Mouse (Mus musculus) heart, adult 11 months (tissue): Measurements from ENCODE around the gene Shisa8.

Experiments
- DNase-seq: peaks from one replicate; pipeline ENCODE4 v3.0.0; 2022

Shisa8 gene

DNA sequence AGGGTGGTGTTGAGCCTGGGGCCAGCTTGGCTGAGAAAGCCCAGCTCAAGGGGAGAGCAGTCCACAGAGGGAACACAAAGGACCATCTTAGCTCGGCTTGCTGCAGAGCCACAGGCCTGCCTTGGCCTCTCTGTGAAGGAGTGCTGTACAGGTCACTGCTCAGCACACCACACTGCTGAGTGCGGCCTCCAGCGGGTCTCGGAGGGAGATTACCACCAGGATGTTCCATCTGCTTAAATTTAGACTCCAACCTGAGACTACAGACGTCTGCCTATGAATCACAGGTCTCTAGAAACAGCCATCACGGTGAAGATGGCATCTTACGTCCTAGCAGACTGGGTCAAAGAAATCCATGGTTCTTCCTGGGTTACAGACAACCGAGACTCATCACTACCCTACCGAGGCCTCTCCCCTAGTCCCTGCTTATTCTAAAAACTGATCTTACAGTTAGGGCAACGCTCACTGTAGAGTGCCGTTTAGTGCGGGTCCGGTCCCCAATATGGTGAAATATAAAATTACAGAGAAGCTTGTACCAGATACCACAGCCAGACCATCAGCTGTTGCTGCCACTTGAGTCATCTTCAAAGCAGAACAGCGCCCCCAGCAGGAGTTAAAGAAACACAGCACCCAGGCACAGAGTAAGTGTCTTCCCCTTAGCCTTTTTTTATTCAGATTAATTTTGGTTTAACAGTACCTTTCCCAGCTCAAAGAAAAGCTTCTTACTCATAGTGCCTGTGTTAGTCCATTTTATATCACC lies 8.7 kb upstream of the Shisa8 start:
- no peak for DNase-seq

DNA sequence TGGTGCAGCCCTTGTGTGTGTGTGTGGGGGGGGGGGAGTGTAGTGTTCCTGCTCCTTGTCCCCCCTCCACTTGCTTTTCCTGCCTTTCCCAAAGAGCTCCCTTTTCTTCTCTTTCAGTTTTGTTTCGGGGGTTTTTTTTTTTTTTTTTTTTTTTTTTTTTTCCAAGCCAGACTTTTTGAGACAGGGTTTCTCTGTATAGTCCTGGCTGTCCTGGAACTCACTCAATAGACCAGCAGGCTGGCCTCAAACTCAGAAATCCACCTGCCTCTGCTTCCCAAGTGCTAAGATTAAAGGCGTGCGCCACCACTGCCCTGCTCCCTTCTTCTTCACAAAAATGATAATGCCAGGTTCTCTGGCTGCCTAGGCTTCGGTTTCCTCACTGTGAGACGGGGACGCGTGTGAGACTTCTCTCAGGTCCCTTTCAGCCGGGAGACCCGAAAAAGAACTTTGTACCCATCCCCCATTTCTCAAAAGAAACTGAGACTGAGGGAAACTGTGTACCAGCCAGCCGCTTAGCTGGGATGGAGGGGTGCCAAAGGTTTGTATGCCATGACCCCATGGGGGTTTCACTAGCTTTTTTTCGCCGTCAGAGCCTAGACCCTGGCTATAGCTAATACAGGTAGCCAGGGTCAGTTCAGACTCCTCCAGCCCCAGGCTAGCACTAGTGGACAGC lies 7.5 kb upstream of the Shisa8 start:
- no peak for DNase-seq

- DNase-seq, result peak; percentile 93
Observed at GRCm38 (mm10) chr15:82218778-82219666, 6.4 kb upstream of the Shisa8 start.

DNA sequence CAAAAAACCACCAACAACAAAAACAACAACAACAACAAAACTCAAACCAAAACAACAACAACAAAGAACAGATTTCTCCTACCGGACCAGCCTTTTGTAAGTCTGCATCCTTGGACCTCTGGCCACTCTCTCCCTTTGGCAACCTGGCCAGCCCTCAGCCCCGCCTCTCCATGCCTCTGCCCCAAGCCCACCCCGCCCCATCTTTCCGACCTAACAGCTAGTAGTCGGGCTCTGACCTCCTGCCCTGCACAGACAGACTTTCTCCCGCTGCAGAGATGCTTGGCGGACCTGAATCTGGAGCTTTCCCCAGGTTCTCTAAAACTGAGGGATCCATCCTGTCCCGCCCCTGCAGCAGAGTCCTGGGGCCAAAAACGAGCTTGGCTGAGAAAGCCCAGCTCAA lies 5.4 kb upstream of the Shisa8 start:
- no peak for DNase-seq

DNA sequence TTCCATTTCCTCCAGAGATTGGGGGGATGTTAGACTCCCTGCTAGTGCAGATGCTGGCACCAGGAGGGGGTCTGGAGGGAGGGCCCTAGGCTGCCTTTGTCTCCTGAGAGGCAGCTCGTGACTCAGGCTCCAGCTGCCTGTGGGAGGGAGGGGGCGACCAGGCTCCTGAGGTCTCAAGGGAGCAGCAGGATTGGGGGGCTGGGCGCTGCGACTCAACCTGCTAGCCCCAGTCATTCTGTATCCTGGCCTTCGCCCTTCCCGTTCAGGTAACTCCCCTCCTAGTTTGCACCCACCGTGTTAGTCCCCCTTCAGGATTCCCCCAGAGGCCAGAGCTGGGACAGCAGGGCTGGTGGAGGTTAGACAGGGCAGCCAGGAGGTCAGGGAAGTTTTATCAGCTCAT lies 4.4 kb upstream of the Shisa8 start:
- no peak for DNase-seq

DNA sequence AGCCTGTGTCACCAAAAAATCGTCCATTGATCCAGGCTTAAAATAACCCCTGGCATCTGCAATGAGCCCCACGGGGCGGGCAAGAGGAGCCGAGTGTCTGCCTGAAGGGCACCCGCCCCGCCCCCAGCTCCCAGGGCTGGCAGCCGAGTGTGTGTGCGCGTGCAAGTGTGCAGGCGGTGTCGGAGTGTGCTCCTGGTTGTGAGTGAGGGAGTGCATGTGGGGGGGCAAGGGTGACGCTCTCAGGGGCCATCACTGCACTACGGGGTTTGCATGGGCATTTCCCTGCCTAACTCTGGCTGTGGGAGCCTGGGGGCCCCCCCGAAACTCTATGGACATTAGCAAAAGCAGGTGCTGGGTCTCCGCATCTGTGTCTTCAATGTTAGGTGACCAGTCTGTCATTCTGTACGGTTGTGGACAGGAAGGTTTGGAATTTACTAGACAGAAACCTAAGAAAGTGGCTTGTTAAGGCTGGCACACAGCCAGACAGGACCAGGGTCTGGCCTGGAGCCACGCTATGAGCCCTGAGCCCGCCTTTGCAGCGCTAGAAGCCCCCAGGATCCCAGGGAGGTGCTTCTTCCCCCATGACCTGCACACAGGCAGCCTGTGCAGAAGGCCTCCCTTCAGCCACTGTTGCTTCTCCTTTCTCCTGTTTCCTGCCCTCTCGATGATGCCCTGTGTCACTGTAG lies 3.7 kb upstream of the Shisa8 start:
- DNase-seq, result peak; percentile 92

DNA sequence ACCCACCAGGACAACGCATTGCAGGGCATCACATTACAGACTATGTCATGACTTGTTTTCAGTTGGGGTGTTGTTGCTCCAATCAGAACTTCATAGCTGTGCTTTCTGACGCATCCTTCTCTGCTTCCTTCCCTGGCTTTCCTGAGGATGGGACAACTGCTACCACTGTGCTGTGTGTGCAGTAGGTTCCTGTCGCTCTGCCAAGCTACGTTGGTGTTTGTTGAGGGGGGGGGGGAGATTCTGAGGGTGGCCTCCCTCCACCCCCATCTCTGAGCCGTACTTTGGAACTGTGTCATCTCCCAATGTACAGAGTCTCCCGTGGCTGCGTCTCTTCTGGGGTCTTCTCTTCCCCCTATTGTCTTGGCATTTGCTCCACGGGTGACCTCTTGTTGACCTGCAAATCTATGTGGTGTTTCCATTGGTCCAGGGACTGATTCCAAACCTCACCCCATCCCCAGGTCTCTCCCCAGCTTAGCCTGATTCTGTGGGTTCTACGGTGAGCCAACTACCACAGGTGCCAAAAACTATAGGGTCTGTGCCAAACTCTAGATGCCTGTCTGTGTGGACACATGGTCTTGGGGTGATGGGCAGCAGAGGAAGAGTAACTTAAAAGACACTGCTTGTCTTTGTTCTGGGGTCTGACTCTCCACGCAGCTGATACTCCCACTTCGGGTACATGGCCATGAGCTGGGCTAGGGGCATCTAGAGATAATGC lies 2.9 kb upstream of the Shisa8 start:
- DNase-seq, result no peak

- no peak for DNase-seq
Observed at GRCm38 (mm10) chr15:82213222-82213621, 607 bp upstream of the Shisa8 start.

GRCm38 (mm10) chr15:82211911-82212751 lies 484 bp downstream of the Shisa8 start:
- DNase-seq, result no peak

- DNase-seq, result no peak
Observed at GRCm38 (mm10) chr15:82211281-82211680, 1.3 kb downstream of the Shisa8 start.

GRCm38 (mm10) chr15:82210801-82211200 lies 1.8 kb downstream of the Shisa8 start:
- no peak for DNase-seq

- DNase-seq, result no peak
Observed at GRCm38 (mm10) chr15:82209295-82210050, 3.1 kb downstream of the Shisa8 start.

GRCm38 (mm10) chr15:82208307-82208706 lies 4.3 kb downstream of the Shisa8 start:
- DNase-seq, result no peak

DNA sequence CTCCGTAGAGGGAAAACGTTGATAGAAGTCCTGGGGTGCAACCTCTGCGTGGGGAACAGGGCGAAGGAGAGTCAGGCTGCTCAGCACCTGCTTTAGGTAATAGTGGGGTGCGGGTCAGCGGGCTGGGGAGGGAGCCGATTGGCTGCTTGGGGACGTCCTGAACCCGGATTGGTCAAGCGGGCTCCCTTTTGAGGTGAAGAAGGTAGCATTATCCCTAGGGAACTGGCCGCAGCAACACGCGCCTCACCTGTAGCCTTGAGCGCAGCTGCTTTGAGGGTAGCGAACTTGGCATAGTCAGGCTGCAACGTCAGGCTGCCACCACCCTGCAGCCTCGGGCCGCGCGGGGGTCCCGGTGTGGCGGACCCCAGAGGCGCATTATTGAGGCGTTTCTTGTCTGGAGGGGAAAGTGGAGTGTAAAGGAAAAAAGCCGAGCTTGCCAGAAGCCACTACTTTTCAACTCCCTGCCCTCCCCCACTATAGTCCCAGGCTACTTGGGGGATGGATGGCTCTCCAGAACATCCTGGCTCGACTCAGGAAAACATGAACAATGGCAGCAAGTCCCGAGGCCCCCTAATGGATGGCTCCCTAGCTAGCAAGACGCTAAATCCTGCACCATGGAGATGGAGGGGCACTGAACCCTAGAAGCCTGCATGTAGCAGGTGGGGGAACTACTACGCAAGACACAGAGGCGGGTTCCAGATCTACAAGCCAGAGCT lies 5.0 kb downstream of the Shisa8 start:
- no peak for DNase-seq

DNA sequence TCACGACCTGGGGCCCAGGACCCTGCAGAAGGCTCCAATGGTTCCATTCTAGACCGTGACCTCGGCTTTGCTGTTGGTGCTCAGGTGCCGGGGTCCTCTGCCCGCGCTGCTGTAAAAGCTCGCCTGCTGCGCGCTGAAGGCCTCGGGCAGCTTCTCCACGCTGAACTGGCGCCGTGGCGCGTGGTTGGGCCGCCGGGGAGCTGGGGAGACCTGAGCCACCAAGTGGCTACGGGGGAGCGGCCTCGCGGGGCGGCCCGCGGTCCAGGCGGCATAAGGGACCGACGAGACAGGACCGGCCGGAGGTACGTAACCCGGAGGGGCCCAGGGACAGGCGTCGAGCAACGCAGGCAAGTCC lies 5.5 kb downstream of the Shisa8 start:
- no peak for DNase-seq

GRCm38 (mm10) chr15:82206365-82207104 lies 6.1 kb downstream of the Shisa8 start:
- DNase-seq, result peak; percentile 99

GRCm38 (mm10) chr15:82204680-82205371 lies 7.8 kb downstream of the Shisa8 start:
- DNase-seq, result no peak

- no peak for DNase-seq
Observed at GRCm38 (mm10) chr15:82203611-82204351, 8.8 kb downstream of the Shisa8 start.
